Mouse (Mus musculus) gastrocnemius, adult 8-10 months (tissue): ENCODE results near the gene Hexim2. TPM values are rescaled to one million over a fixed set of nuclear protein-coding genes. Genes with fewer than 3 reads are reported as not detected.

Experiments
- DNase-seq, 2 experiments: peaks; one replicate each; pipeline ENCODE4 v3.0.0; 2022; ENCODE audit warnings: low spot score in 2 of 2
- total RNA-seq, 4 experiments: library from RNA; stranded (reverse); gene quantifications; 2 replicates each; pipeline ENCODE4 v1.2.4; 2022

The Hexim2 gene
- total RNA-seq, 4 experiments from 2014 or later: 1.7 to 4.0 (median 2.8) TPM

GRCm38 (mm10) chr11:103172392-103173040, 40.3 kb downstream of the Hexim2 start:
- no peak for DNase-seq

GRCm38 (mm10) chr11:103173041-103173770, 41.0 kb downstream of the Hexim2 start:
- DNase-seq: no peak

- no peak for DNase-seq
These were observed 41.6 kb downstream of the Hexim2 start for GRCm38 (mm10) chr11:103173771-103174344.

- no peak for DNase-seq
These were observed 42.2 kb downstream of the Hexim2 start for GRCm38 (mm10) chr11:103174411-103174832.

GRCm38 (mm10) chr11:103174891-103175391, 42.7 kb downstream of the Hexim2 start:
- DNase-seq: no peak

GRCm38 (mm10) chr11:103175688-103176442, 43.6 kb downstream of the Hexim2 start:
- DNase-seq: peak in 1 of 2 experiments; percentile 60

- no peak for DNase-seq
These were observed 44.3 kb downstream of the Hexim2 start for GRCm38 (mm10) chr11:103176510-103176909.

- no peak for DNase-seq
These were observed 45.0 kb downstream of the Hexim2 start for GRCm38 (mm10) chr11:103177216-103177615.

- no peak for DNase-seq
These were observed 45.7 kb downstream of the Hexim2 start for GRCm38 (mm10) chr11:103177815-103178485.

GRCm38 (mm10) chr11:103178748-103179147, 46.5 kb downstream of the Hexim2 start:
- DNase-seq: no peak

- DNase-seq: peak in 1 of 2 experiments; percentile 2
These were observed 48.2 kb downstream of the Hexim2 start for GRCm38 (mm10) chr11:103180426-103180825.

- DNase-seq: peak in 1 of 2 experiments; percentile 1
These were observed 49.1 kb downstream of the Hexim2 start for GRCm38 (mm10) chr11:103181349-103181748.

GRCm38 (mm10) chr11:103181911-103182310, 49.7 kb downstream of the Hexim2 start:
- DNase-seq: peak in 1 of 2 experiments; percentile 2

GRCm38 (mm10) chr11:103184891-103185290, 52.7 kb downstream of the Hexim2 start:
- peak in 1 of 2 experiments; percentile 4 for DNase-seq

Other genes with a start within 250 kb of the Hexim2 start
- not detected for gene Fam187a, start 247.3 kb upstream of the Hexim2 start, total RNA-seq
- under 1 TPM in 2 of 4 experiments, not detected in 2; 0.11 to 0.36 TPM for gene Gfap, start 231.5 kb upstream of the Hexim2 start, total RNA-seq
- not detected for gene Kif18b, start 207.3 kb upstream of the Hexim2 start, total RNA-seq
- gene C1ql1, start 185.7 kb upstream of the Hexim2 start, total RNA-seq: not detected
- gene Nmt1, start 104.2 kb upstream of the Hexim2 start, total RNA-seq: 10 to 100 TPM; 44.4 to 52.7 (median 50.5) TPM
- gene Dcakd, start 104.1 kb upstream of the Hexim2 start, total RNA-seq: 10 to 100 TPM; 10.3 to 15.1 (median 13.0) TPM
- gene Plcd3, start 30.8 kb upstream of the Hexim2 start, total RNA-seq: 1 to 10 TPM; 5.0 to 5.9 (median 5.5) TPM
- gene Acbd4, start 30.7 kb upstream of the Hexim2 start, total RNA-seq: 10 to 100 TPM; 25.6 to 46.5 (median 41.0) TPM
- gene Hexim1, start 16.2 kb upstream of the Hexim2 start, total RNA-seq: 10 to 100 TPM; 15.1 to 25.6 (median 18.7) TPM
- 1 to 10 TPM; 2.2 to 3.9 (median 3.5) TPM for gene Fmnl1, start 38.7 kb downstream of the Hexim2 start, total RNA-seq
- gene 1700023F06Rik, start 76.1 kb downstream of the Hexim2 start, total RNA-seq: not detected
- not detected for gene Spata32, start 86.0 kb downstream of the Hexim2 start, total RNA-seq
- gene Map3k14, start 135.0 kb downstream of the Hexim2 start, total RNA-seq: 1 to 10 TPM; 3.0 to 4.9 (median 4.2) TPM
- gene Arhgap27, start 231.3 kb downstream of the Hexim2 start, total RNA-seq: 1 to 10 TPM; 2.5 to 4.7 (median 4.4) TPM